Mouse (Mus musculus): ENCODE results near the gene Fam83b. TPM values are rescaled to one million over a fixed set of nuclear protein-coding genes. Genes with fewer than 3 reads are reported as not detected.

The Fam83b gene
- polyA plus RNA-seq, 1 experiment from 2014 or later = 0.20 TPM

- no peak overlapping the region for H3K4me2 ChIP-seq (ENCODE audit: low read depth)
- H3K4me3 ChIP-seq (ENCODE audit: low read depth, low read length) = no peak overlapping the region
- H3K9ac ChIP-seq (ENCODE audit: low read length) = no peak overlapping the region
- no peaks in the 10 kb centered on the region for H3K36me3 ChIP-seq (ENCODE audit: control insufficient read depth, insufficient read depth, low read length)
- H3K4me1 ChIP-seq (ENCODE audit: control insufficient read depth, insufficient read depth, low read length) = no peaks in the 10 kb centered on the region
- no peaks in the 10 kb centered on the region for H3K9me3 ChIP-seq (ENCODE audit: control insufficient read depth, low read length)
- WGBS = 86% methylated on average over 7 of the region's 7 CpGs
- H3K27ac ChIP-seq (ENCODE audit: low read depth, low read length) = no peak overlapping the region
- H3K27me3 ChIP-seq (ENCODE audit: control insufficient read depth, insufficient read depth, low read length) = no peaks in the 10 kb centered on the region
- no peak for DNase-seq (ENCODE audit: low spot score)
- ATAC-seq (ENCODE audit: insufficient read depth, low FRiP score, low TSS enrichment) = no peak
These were observed 27.6 kb downstream of the Fam83b start for GRCm38 (mm10) chr9:76539271-76539670.

DNA sequence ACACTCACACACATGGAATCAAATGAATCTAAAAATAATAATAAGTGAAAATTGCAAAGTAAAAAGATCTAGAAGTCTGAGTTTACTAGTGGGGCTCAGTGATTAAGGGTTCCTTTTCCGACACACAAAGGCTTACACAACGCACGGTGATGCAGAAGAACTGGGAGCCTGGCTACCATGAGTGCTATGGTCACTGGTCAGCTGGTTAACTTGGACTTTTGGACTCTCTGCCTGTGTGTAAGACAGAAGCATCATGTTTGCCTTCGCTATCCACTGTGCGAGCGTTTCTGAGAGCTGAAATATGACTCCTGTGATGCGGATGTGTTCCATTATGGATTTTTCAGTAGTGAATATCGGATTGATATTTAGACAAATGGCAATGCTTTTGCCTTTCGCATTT lies 30.9 kb downstream of the Fam83b start:
- H3K4me3 ChIP-seq (ENCODE audit: low read depth, low read length) = no peak overlapping the region
- H3K4me2 ChIP-seq (ENCODE audit: low read depth) = no peak overlapping the region
- H3K4me1 ChIP-seq (ENCODE audit: control insufficient read depth, insufficient read depth, low read length) = no peaks in the 10 kb centered on the region
- 90% methylated on average over 9 of the region's 9 CpGs for WGBS
- ATAC-seq (ENCODE audit: insufficient read depth, low FRiP score, low TSS enrichment) (no peak), DNase-seq (ENCODE audit: low spot score) (no peak)
- H3K36me3 ChIP-seq (ENCODE audit: control insufficient read depth, insufficient read depth, low read length) = no peaks in the 10 kb centered on the region
- no peaks in the 10 kb centered on the region for H3K27me3 ChIP-seq (ENCODE audit: control insufficient read depth, insufficient read depth, low read length)
- H3K9me3 ChIP-seq (ENCODE audit: control insufficient read depth, low read length) = no peaks in the 10 kb centered on the region
- no peak overlapping the region for H3K9ac ChIP-seq (ENCODE audit: low read length)
- no peak overlapping the region for H3K27ac ChIP-seq (ENCODE audit: low read depth, low read length)

GRCm38 (mm10) chr9:76532403-76532802 lies 34.5 kb downstream of the Fam83b start:
- no peak overlapping the region for H3K4me3 ChIP-seq (ENCODE audit: low read depth, low read length)
- H3K4me1 ChIP-seq (ENCODE audit: control insufficient read depth, insufficient read depth, low read length) = no peaks in the 10 kb centered on the region
- H3K27me3 ChIP-seq (ENCODE audit: control insufficient read depth, insufficient read depth, low read length) = no peaks in the 10 kb centered on the region
- no peak overlapping the region for H3K27ac ChIP-seq (ENCODE audit: low read depth, low read length)
- no peak overlapping the region for H3K9ac ChIP-seq (ENCODE audit: low read length)
- no peaks in the 10 kb centered on the region for H3K36me3 ChIP-seq (ENCODE audit: control insufficient read depth, insufficient read depth, low read length)
- no peaks in the 10 kb centered on the region for H3K9me3 ChIP-seq (ENCODE audit: control insufficient read depth, low read length)
- H3K4me2 ChIP-seq (ENCODE audit: low read depth) = no peak overlapping the region
- ATAC-seq (ENCODE audit: insufficient read depth, low FRiP score, low TSS enrichment) (no peak), DNase-seq (ENCODE audit: low spot score) (no peak)
- 91% methylated on average over 3 of the region's 3 CpGs for WGBS

- Histone ChIP-seq H3K27me3 (ENCODE audit: control insufficient read depth, insufficient read depth, low read length) (no peaks in the 10 kb centered on the region), H3K4me1 (ENCODE audit: control insufficient read depth, insufficient read depth, low read length) (no peaks in the 10 kb centered on the region), H3K4me3 (ENCODE audit: low read depth, low read length) (no peak overlapping the region), H3K27ac (ENCODE audit: low read depth, low read length) (no peak overlapping the region), H3K9me3 (ENCODE audit: control insufficient read depth, low read length) (no peaks in the 10 kb centered on the region), H3K36me3 (ENCODE audit: control insufficient read depth, insufficient read depth, low read length) (no peaks in the 10 kb centered on the region), H3K4me2 (ENCODE audit: low read depth) (no peak overlapping the region), H3K9ac (ENCODE audit: low read length) (no peak overlapping the region)
- 81% methylated on average over 4 of the region's 4 CpGs for WGBS
- DNase-seq (ENCODE audit: low spot score) (no peak), ATAC-seq (ENCODE audit: insufficient read depth, low FRiP score, low TSS enrichment) (no peak)
These were observed 35.5 kb downstream of the Fam83b start for GRCm38 (mm10) chr9:76531368-76531767.

- Histone ChIP-seq H3K27me3 (ENCODE audit: control insufficient read depth, insufficient read depth, low read length) (no peaks in the 10 kb centered on the region), H3K4me3 (ENCODE audit: low read depth, low read length) (no peak overlapping the region), H3K9ac (ENCODE audit: low read length) (no peak overlapping the region), H3K36me3 (ENCODE audit: control insufficient read depth, insufficient read depth, low read length) (no peaks in the 10 kb centered on the region), H3K4me1 (ENCODE audit: control insufficient read depth, insufficient read depth, low read length) (no peaks in the 10 kb centered on the region), H3K9me3 (ENCODE audit: control insufficient read depth, low read length) (no peaks in the 10 kb centered on the region), H3K4me2 (ENCODE audit: low read depth) (no peak overlapping the region), H3K27ac (ENCODE audit: low read depth, low read length) (no peak overlapping the region)
- DNase-seq (ENCODE audit: low spot score) (no peak), ATAC-seq (ENCODE audit: insufficient read depth, low FRiP score, low TSS enrichment) (no peak)
These were observed 41.3 kb downstream of the Fam83b start for GRCm38 (mm10) chr9:76525592-76525991.

DNA sequence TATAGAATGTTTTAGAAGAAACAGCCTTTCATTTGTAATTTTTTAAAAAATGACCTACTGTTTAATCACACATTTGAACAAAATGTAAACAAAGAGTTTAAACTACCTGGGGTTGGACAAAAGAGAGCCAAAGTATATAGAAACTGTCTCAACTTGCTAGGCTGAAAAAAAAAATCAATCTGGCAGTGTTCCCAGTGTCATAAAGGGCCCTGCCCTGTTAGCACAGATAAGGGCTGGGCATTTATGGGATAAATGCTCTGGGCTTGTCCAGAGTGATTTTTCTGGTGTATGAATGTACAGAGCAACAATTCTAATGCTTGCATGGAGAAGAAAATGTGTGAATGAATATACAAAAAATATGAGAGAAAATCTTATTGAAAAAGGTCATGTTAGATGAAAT lies 43.8 kb downstream of the Fam83b start:
- H3K4me3 ChIP-seq (ENCODE audit: low read depth, low read length) = no peak overlapping the region
- DNase-seq (ENCODE audit: low spot score) (no peak), ATAC-seq (ENCODE audit: insufficient read depth, low FRiP score, low TSS enrichment) (no peak)
- no peaks in the 10 kb centered on the region for H3K9me3 ChIP-seq (ENCODE audit: control insufficient read depth, low read length)
- no peak overlapping the region for H3K27ac ChIP-seq (ENCODE audit: low read depth, low read length)
- no peaks in the 10 kb centered on the region for H3K4me1 ChIP-seq (ENCODE audit: control insufficient read depth, insufficient read depth, low read length)
- no peaks in the 10 kb centered on the region for H3K27me3 ChIP-seq (ENCODE audit: control insufficient read depth, insufficient read depth, low read length)
- H3K4me2 ChIP-seq (ENCODE audit: low read depth) = no peak overlapping the region
- no peaks in the 10 kb centered on the region for H3K36me3 ChIP-seq (ENCODE audit: control insufficient read depth, insufficient read depth, low read length)
- no peak overlapping the region for H3K9ac ChIP-seq (ENCODE audit: low read length)

- Histone ChIP-seq H3K36me3 (ENCODE audit: control insufficient read depth, insufficient read depth, low read length) (no peaks in the 10 kb centered on the region), H3K9ac (ENCODE audit: low read length) (no peak overlapping the region), H3K9me3 (ENCODE audit: control insufficient read depth, low read length) (no peaks in the 10 kb centered on the region), H3K4me1 (ENCODE audit: control insufficient read depth, insufficient read depth, low read length) (no peaks in the 10 kb centered on the region), H3K4me3 (ENCODE audit: low read depth, low read length) (no peak overlapping the region), H3K27me3 (ENCODE audit: control insufficient read depth, insufficient read depth, low read length) (no peaks in the 10 kb centered on the region), H3K27ac (ENCODE audit: low read depth, low read length) (no peak overlapping the region), H3K4me2 (ENCODE audit: low read depth) (no peak overlapping the region)
- DNase-seq (ENCODE audit: low spot score) (no peak), ATAC-seq (ENCODE audit: insufficient read depth, low FRiP score, low TSS enrichment) (no peak)
- WGBS = 85% methylated on average over 3 of the region's 3 CpGs
These were observed 45.3 kb downstream of the Fam83b start for GRCm38 (mm10) chr9:76521640-76522039.

DNA sequence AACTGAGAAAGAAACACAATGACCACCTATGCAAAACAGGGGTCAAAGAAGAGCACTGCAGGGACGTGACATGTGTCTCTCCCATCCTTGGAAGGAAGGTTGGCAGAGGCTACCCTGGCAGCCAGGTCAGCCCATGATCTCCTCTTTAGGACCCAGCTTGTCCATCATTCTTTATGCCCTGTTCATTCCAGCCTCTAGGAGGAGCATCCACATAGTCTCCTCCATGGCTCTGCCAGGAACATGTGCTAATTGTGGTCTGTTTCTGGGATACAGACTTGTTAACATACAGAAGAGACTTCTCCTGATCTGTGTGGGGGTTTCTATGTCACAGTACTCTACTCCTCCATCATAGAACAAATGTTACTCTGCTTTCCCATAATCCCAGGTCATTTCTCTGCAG lies 48.3 kb downstream of the Fam83b start:
- no peak overlapping the region for H3K27ac ChIP-seq (ENCODE audit: low read depth, low read length)

DNA sequence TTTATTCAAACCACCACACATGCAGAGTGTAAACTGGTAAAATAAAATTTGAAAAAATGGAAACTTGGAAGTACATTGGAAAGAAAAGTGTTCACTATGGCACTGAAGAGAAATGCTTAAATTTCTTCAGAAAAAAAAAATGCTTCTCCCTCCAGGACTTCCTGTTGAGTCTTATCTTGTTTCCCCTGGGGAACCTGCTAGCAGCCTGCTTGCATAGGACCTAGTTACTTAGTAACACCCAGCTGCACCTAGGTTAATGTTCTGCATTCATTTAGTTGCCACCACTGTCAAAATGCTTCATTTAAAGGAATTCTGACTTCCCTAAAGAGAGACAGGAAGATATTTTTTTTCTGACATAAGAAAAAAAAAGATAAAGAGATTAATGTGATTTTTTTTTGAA lies 61.3 kb downstream of the Fam83b start:
- Histone ChIP-seq H3K27me3 (ENCODE audit: control insufficient read depth, insufficient read depth, low read length) (no peaks in the 10 kb centered on the region), H3K4me3 (ENCODE audit: low read depth, low read length) (no peak overlapping the region), H3K9me3 (ENCODE audit: control insufficient read depth, low read length) (no peaks in the 10 kb centered on the region), H3K4me1 (ENCODE audit: control insufficient read depth, insufficient read depth, low read length) (no peaks in the 10 kb centered on the region), H3K27ac (ENCODE audit: low read depth, low read length) (no peak overlapping the region), H3K9ac (ENCODE audit: low read length) (no peak overlapping the region), H3K4me2 (ENCODE audit: low read depth) (no peak overlapping the region), H3K36me3 (ENCODE audit: control insufficient read depth, insufficient read depth, low read length) (no peaks in the 10 kb centered on the region)
- no peak for DNase-seq (ENCODE audit: low spot score)
- no peak for ATAC-seq (ENCODE audit: insufficient read depth, low FRiP score, low TSS enrichment)

More for the DNA sequence above, 48.3 kb downstream of the Fam83b start:
- Histone ChIP-seq H3K9ac (ENCODE audit: low read length) (no peak overlapping the region), H3K36me3 (ENCODE audit: control insufficient read depth, insufficient read depth, low read length) (no peaks in the 10 kb centered on the region), H3K4me2 (ENCODE audit: low read depth) (no peak overlapping the region), H3K4me1 (ENCODE audit: control insufficient read depth, insufficient read depth, low read length) (no peaks in the 10 kb centered on the region), H3K4me3 (ENCODE audit: low read depth, low read length) (no peak overlapping the region), H3K27me3 (ENCODE audit: control insufficient read depth, insufficient read depth, low read length) (no peaks in the 10 kb centered on the region), H3K9me3 (ENCODE audit: control insufficient read depth, low read length) (no peaks in the 10 kb centered on the region)
- ATAC-seq (ENCODE audit: insufficient read depth, low FRiP score, low TSS enrichment) = no peak
- DNase-seq (ENCODE audit: low spot score) = no peak
- WGBS = 70% methylated on average over 1 of the region's 1 CpGs

Measured in neural tube, embryonic 11.5 days (tissue).